Mouse (Mus musculus): ENCODE data around the gene Ramp2.

DNA sequence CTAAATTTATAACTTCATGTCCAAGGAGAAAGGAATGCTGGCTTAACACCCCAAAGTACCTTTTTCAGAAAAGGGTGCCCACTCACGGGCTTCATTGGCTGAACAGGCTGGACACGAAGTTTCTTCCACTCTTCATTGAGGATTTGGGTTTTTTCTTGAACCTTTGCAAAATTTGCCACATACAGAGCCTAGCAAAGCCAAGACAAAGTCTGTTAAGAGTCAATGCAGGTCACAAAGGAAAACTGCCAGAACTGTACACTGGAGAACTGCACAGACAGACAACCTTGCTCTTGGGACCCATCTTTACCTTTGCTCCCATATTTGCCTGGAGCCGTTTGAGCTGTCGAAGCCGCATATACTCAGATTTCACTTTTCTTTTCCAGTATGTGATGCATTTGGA, 28.9 kb upstream of the Ramp2 start:
- no peak for TF ChIP-seq CTCF (IDR thresholded peaks at IDR 0.05; ENCODE audit: borderline replicate concordance, insufficient read depth, low read length)
- no peak for TF ChIP-seq POLR2A (IDR thresholded peaks at IDR 0.05; ENCODE audit: low read depth, low read length)

All from embryonic fibroblast, embryonic 13.5 days (primary cell).